Mouse (Mus musculus): ENCODE results near the gene Atrnl1. TPM values are rescaled to one million over a fixed set of nuclear protein-coding genes. Genes with fewer than 3 reads are reported as not detected.

The Atrnl1 gene
- polyA plus RNA-seq, 1 experiment: 18.6 TPM

GRCm38 (mm10) chr19:57585231-57585792, 25.5 kb upstream of the Atrnl1 start:
- no peak for DNase-seq
- TF ChIP-seq CTCF (IDR thresholded peaks at IDR 0.05; ENCODE audit: insufficient read depth, low read length): no peak
- no peak for TF ChIP-seq POLR2A (IDR thresholded peaks at IDR 0.05; ENCODE audit: borderline replicate concordance, extremely low read depth, low read depth, low read length)
- Histone ChIP-seq H3K4me3 (replicated peaks; ENCODE audit: extremely low read depth, low read depth, low read length) (no peak overlapping the region), H3K4me1 (ENCODE audit: control insufficient read depth, insufficient read depth, low read length) (no peaks in the 10 kb centered on the region)
- WGBS: 75% methylated on average over 4 of the region's 4 CpGs

- Histone ChIP-seq H3K4me1 (ENCODE audit: control insufficient read depth, insufficient read depth, low read length) (no peaks in the 10 kb centered on the region), H3K4me3 (replicated peaks; ENCODE audit: extremely low read depth, low read depth, low read length) (no peak overlapping the region)
- 24% methylated on average over 10 of the region's 10 CpGs for WGBS
- no peak for DNase-seq
- TF ChIP-seq POLR2A (IDR thresholded peaks at IDR 0.05; ENCODE audit: borderline replicate concordance, extremely low read depth, low read depth, low read length): no peak
- no peak for TF ChIP-seq CTCF (IDR thresholded peaks at IDR 0.05; ENCODE audit: insufficient read depth, low read length)
These were observed 24.7 kb upstream of the Atrnl1 start for GRCm38 (mm10) chr19:57586172-57586571.

GRCm38 (mm10) chr19:57589516-57589915, 21.3 kb upstream of the Atrnl1 start:
- 42% methylated on average over 9 of the region's 9 CpGs for WGBS
- no peaks in the 10 kb centered on the region for H3K4me1 ChIP-seq (ENCODE audit: control insufficient read depth, insufficient read depth, low read length)
- no peak overlapping the region for H3K4me3 ChIP-seq (replicated peaks; ENCODE audit: extremely low read depth, low read depth, low read length)
- no peak for DNase-seq
- TF ChIP-seq POLR2A (IDR thresholded peaks at IDR 0.05; ENCODE audit: borderline replicate concordance, extremely low read depth, low read depth, low read length): no peak
- TF ChIP-seq CTCF (IDR thresholded peaks at IDR 0.05; ENCODE audit: insufficient read depth, low read length): no peak

- WGBS: 62% methylated on average over 5 of the region's 5 CpGs
- H3K4me3 ChIP-seq (replicated peaks; ENCODE audit: extremely low read depth, low read depth, low read length): no peak overlapping the region
- no peak for DNase-seq
- H3K4me1 ChIP-seq (ENCODE audit: control insufficient read depth, insufficient read depth, low read length): no peaks in the 10 kb centered on the region
- no peak for TF ChIP-seq CTCF (IDR thresholded peaks at IDR 0.05; ENCODE audit: insufficient read depth, low read length)
These were observed 19.9 kb upstream of the Atrnl1 start for GRCm38 (mm10) chr19:57590895-57591294.

- WGBS: 87% methylated on average over 10 of the region's 10 CpGs
These were observed 19.2 kb upstream of the Atrnl1 start for GRCm38 (mm10) chr19:57591631-57592030.

GRCm38 (mm10) chr19:57592355-57592754, 18.5 kb upstream of the Atrnl1 start:
- H3K4me1 ChIP-seq (ENCODE audit: control insufficient read depth, insufficient read depth, low read length): no peaks in the 10 kb centered on the region
- TF ChIP-seq POLR2A (IDR thresholded peaks at IDR 0.05; ENCODE audit: borderline replicate concordance, extremely low read depth, low read depth, low read length) (no peak), CTCF (IDR thresholded peaks at IDR 0.05; ENCODE audit: insufficient read depth, low read length) (no peak)
- H3K4me3 ChIP-seq (replicated peaks; ENCODE audit: extremely low read depth, low read depth, low read length): no peak overlapping the region
- 83% methylated on average over 2 of the region's 2 CpGs for WGBS
- DNase-seq: no peak

More at GRCm38 (mm10) chr19:57591631-57592030, 19.2 kb upstream of the Atrnl1 start:
- DNase-seq: no peak
- Histone ChIP-seq H3K4me3 (replicated peaks; ENCODE audit: extremely low read depth, low read depth, low read length) (no peak overlapping the region), H3K4me1 (ENCODE audit: control insufficient read depth, insufficient read depth, low read length) (no peaks in the 10 kb centered on the region)
- no peak for TF ChIP-seq POLR2A (IDR thresholded peaks at IDR 0.05; ENCODE audit: borderline replicate concordance, extremely low read depth, low read depth, low read length)
- TF ChIP-seq CTCF (IDR thresholded peaks at IDR 0.05; ENCODE audit: insufficient read depth, low read length): 0 out of 2 replicates have a peak, but pooled peaks have one; percentile 4

- no peak for DNase-seq
- TF ChIP-seq CTCF (IDR thresholded peaks at IDR 0.05; ENCODE audit: insufficient read depth, low read length): no peak
- no peak for TF ChIP-seq POLR2A (IDR thresholded peaks at IDR 0.05; ENCODE audit: borderline replicate concordance, extremely low read depth, low read depth, low read length)
- H3K4me3 ChIP-seq (replicated peaks; ENCODE audit: extremely low read depth, low read depth, low read length): no peak overlapping the region
- no peaks in the 10 kb centered on the region for H3K4me1 ChIP-seq (ENCODE audit: control insufficient read depth, insufficient read depth, low read length)
- 62% methylated on average over 8 of the region's 8 CpGs for WGBS
These were observed 11.7 kb upstream of the Atrnl1 start for GRCm38 (mm10) chr19:57599126-57599525.

GRCm38 (mm10) chr19:57600233-57600929, 10.5 kb upstream of the Atrnl1 start:
- H3K4me3 ChIP-seq (replicated peaks; ENCODE audit: extremely low read depth, low read depth, low read length): no peak overlapping the region
- no peak for TF ChIP-seq CTCF (IDR thresholded peaks at IDR 0.05; ENCODE audit: insufficient read depth, low read length)
- TF ChIP-seq POLR2A (IDR thresholded peaks at IDR 0.05; ENCODE audit: borderline replicate concordance, extremely low read depth, low read depth, low read length): no peak
- DNase-seq: peak; percentile 31
- no peaks in the 10 kb centered on the region for H3K4me1 ChIP-seq (ENCODE audit: control insufficient read depth, insufficient read depth, low read length)
- WGBS: 30% methylated on average over 16 of the region's 16 CpGs

GRCm38 (mm10) chr19:57600930-57601328, 9.9 kb upstream of the Atrnl1 start:
- WGBS: 81% methylated on average over 2 of the region's 2 CpGs
- no peak for DNase-seq
- Histone ChIP-seq H3K4me3 (replicated peaks; ENCODE audit: extremely low read depth, low read depth, low read length) (no peak overlapping the region), H3K4me1 (ENCODE audit: control insufficient read depth, insufficient read depth, low read length) (no peaks in the 10 kb centered on the region)
- no peak for TF ChIP-seq CTCF (IDR thresholded peaks at IDR 0.05; ENCODE audit: insufficient read depth, low read length)
- no peak for TF ChIP-seq POLR2A (IDR thresholded peaks at IDR 0.05; ENCODE audit: borderline replicate concordance, extremely low read depth, low read depth, low read length)

- DNase-seq: no peak
- WGBS: 84% methylated on average over 3 of the region's 3 CpGs
- no peak overlapping the region for H3K4me3 ChIP-seq (replicated peaks; ENCODE audit: extremely low read depth, low read depth, low read length)
- TF ChIP-seq CTCF (IDR thresholded peaks at IDR 0.05; ENCODE audit: insufficient read depth, low read length) (no peak), POLR2A (IDR thresholded peaks at IDR 0.05; ENCODE audit: borderline replicate concordance, extremely low read depth, low read depth, low read length) (no peak)
- no peaks in the 10 kb centered on the region for H3K4me1 ChIP-seq (ENCODE audit: control insufficient read depth, insufficient read depth, low read length)
These were observed 7.2 kb upstream of the Atrnl1 start for GRCm38 (mm10) chr19:57603593-57603992.
